Mouse (Mus musculus) urinary bladder, adult 18-20 months (tissue): Measurements from ENCODE around the gene Olfr160.

ENCODE experiments used
- DNase-seq, 2 experiments: peaks; one replicate each; pipeline ENCODE4 v3.0.0; 2022; ENCODE audit warnings: low spot score in 2 of 2, mixed read lengths in 2 of 2

The Olfr160 gene

DNA sequence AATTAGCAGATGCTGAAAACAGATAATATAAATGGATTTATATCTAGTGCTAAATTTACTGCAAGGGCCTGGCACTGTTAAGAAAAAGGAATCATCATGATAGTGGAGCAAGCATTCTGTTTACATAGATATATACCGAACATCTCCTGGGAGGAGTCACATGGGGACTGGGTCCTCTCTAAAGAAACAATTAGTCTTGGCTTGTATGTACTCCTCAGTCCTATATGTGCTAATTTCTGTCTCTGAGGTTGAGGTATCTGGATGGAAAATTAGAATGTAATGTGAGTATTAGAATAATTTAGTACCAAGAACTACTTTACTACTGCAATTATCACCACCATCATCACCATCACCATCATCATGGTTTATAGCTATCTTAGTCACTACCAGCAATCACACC lies at the start of gene Olfr160:
TSS of gene Olfr160 (minus strand) at position 101 of the 400 bp plus-strand sequence.
- no peak for DNase-seq

DNA sequence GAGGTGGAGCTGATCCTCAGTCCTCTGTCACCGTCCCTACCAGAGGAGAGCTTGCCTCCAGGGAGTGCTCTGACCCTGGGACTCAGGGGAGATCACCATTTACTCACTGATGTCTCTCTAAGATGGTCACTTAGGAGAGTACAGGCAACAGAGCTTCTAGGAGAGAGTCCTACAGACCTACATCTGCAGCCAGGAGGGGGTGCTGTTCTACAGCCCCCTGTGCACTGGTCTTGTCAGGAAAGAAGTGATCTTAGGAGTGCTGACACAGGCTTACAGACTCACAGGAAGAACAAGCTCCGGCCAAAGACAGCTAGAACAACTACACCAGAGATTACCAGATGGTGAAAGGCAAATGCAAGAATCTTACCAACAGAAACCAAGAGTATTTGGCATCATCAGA lies 46.5 kb upstream of the Olfr160 start:
- DNase-seq, result no peak

GRCm38 (mm10) chr9:37761728-37762127 lies 45.7 kb upstream of the Olfr160 start:
- DNase-seq, result no peak

DNA sequence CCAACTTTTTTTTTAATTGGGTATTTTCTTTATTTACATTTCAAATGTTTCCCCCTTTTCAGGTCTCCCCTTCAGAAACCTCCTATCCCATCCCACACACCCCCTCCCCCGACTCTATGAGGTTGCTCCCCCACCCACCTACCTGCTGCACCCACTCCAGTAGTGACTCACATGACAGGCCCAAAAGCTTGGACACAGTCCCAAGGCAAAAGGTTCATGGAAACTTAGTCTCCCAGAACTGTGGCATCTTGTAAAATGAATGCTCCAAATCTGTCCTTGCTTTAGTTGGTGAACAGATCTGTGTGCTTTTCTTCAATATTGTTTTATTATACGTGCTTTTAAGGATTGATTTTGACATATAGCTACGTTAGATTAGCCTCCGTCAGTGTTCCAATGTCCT lies 36.0 kb upstream of the Olfr160 start:
- DNase-seq, result no peak

DNA sequence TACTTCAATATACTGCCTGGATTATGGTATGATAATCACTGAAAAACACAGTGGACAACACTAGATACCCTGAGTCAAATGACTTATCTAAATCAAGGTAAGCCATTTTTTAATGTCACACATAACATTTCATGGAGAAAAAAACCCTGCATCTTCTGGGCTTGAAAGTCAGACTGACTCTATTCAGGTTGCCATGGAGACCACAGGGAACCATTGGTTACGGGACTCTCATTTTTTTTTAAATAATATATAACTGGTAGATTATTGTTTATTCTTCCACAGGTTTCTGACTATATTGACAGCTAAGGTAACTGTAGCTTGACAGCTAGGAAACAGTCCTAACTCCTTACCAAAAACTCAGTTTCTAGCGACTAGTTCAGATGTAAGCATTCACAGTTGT lies 35.4 kb upstream of the Olfr160 start:
- no peak for DNase-seq

- DNase-seq, result no peak
These were observed 34.4 kb upstream of the Olfr160 start for GRCm38 (mm10) chr9:37750319-37751075.

DNA sequence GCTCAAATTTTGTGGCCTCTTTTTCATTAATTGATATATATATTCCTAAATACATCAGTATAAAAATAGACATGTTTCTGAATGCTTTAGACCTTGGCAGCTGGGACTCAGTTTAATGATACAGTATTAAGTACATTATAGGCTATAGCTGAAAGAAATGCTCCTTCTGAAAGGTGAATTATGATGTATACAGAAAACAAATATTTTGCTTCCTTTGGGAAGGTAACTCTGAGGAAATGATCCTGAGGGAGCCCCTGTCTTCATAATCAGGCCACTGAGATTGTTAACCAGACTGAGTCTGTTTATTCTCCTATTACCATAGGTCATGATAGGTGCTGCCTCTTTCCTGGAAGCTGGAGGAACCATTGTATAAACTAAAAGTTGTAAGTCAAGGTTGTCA lies 28.8 kb upstream of the Olfr160 start, which contains the start of gene Olfr874:
TSS of gene Olfr874 (plus strand) at position 301 of the 400 bp plus-strand sequence.
- DNase-seq, result no peak

- no peak for DNase-seq
These were observed 18.3 kb upstream of the Olfr160 start for GRCm38 (mm10) chr9:37734310-37734709.

- no peak for DNase-seq
These were observed 25.9 kb downstream of the Olfr160 start for GRCm38 (mm10) chr9:37689970-37690686.

GRCm38 (mm10) chr9:37687941-37688303 lies 28.1 kb downstream of the Olfr160 start:
- DNase-seq, result no peak

DNA sequence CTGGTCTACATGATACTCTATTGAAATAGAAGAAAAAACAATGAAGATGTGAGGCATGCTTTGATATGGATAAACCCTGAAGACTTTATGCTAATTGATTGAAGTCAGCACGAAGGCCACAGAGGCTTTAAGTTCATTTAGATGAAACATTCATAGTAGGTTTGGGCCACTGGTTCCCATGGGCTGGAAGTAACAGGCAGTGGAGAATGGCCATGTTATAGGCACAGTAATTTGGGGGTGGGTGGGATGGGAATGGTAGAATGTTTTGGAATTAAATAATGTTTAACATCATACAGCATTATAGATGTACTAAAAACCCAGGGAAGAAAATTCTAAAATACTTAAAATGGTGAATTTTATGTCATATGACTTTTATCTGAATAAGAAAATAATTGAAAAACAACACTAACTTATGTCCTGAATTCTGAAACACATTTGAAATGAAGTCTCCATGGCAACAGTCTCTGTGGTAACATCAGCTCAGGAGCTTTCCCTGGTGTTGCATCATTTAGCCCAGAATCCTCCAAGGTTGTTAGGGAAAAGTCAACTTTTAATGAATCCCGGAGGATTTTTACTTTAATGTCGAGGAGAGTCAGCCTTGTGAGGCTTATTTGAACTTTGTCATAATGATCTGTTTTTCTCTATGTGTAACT lies 28.6 kb downstream of the Olfr160 start:
- DNase-seq, result no peak

DNA sequence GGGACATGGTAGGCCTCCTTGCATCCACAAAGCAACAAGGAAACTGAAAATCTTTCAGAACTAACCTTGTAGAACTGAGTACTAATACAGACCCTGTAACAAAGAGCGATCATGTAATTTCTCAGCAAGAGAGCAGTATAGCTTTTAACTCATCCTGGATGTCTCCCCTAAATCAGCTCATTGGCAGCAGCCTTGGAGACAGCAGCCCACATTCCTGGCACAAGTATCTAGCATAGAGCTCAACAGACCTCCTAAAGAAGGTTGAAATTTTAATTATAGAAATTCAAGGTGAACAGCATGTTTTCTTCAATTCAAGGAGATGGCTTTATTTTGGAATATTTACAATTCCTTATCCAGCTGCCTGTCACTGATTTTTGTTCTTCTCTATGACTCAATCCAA lies 34.9 kb downstream of the Olfr160 start:
- no peak for DNase-seq

DNA sequence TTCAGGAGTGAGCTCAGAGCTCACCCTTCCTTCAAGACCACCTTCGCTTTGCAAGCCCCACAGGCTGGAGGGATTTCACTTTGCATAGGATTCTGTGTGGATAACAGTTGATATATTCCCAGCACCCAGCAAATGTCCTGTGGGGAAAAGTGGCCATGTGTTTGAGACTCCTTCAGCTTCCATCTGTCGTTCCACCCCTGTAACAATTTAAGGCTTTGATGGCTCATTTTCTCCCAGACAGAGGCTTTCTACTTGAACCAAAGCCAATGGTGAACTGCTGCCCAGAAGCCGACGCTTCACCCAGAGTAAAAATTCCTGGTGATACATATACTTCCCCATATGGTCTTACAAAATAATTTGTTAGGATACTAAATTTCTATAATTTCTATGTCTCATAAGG lies 40.8 kb downstream of the Olfr160 start:
- DNase-seq, result no peak

GRCm38 (mm10) chr9:37670261-37670660 lies 45.8 kb downstream of the Olfr160 start:
- no peak for DNase-seq

DNA sequence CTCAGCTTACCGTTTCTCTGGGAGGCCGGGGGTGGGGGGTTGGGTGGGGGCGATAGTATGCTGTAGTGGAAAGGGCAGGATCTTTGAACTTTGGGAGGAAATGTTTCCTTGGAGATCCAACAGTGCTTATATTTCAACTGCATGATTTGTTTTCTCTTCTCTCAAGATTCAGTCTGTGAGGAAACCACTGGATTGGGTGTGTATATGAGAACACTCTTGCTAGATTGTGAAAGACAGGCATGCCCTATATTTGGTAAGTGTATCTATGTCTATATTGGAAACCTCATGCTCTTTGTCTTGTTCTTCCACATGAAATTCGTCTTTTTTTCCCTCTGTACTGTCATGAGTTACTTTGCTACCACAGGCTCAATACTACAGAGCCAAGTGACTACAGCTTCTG lies 46.4 kb downstream of the Olfr160 start:
- no peak for DNase-seq

DNA sequence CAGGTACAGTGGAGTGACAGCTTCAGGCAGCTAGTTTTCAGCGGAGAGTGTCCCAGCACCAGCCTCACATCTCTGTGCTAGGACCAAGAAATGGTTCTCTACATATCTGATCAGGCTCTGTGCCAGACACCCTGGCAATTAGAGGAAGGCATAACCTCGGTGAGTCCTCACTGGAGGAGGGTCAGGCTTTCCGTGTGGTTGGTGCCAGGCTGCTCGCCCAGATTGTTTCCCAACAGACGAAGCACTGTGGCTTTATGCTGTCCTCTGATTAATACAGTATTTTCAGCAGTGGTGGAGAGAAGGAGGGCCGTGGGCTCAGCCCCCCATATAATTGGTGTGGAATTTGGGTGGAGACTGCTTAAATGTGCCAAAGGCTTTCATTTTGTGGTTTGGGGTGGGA lies 46.9 kb downstream of the Olfr160 start, which contains the start of gene Panx3:
TSS of gene Panx3 (minus strand) at position 121 of the 400 bp plus-strand sequence.
- no peak for DNase-seq

DNA sequence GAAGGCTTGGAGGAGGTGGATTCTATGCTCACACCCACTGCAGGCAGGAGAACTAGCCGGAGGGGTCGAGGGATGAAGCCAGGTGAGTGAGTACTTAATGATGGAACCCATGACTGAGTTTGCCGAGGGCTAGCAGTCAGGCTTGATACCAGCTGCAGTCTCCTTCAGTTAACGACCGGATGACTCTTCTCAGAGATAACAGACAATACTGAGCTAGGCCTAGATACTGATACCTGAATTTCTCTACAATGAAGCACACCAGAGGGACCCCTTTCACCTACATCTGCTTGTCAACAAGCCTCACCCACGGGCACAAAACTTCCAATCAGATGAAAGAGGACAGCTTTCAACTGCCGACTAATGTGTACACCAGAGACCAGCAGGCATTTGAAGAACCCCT lies 50.0 kb downstream of the Olfr160 start:
- no peak for DNase-seq

DNA sequence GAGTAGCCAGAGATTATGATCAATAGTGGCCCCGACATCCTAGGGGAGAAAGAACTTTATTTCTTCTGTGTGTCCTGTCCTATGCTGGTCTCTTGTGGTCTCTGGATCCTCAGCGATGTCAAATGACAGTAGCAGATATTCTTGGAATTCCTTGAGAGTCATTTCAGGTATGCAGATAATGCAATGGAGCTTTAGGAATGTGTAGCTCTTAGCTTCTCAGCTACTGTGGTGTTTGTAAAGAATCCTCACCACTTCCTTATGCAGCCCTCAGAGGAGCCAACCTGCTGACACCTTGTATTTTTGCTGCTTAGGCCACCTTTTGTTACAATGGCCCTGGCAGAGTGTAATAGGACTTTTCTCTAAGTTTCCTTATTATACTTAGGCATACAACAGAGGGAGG lies 51.4 kb downstream of the Olfr160 start:
- DNase-seq, result no peak

DNA sequence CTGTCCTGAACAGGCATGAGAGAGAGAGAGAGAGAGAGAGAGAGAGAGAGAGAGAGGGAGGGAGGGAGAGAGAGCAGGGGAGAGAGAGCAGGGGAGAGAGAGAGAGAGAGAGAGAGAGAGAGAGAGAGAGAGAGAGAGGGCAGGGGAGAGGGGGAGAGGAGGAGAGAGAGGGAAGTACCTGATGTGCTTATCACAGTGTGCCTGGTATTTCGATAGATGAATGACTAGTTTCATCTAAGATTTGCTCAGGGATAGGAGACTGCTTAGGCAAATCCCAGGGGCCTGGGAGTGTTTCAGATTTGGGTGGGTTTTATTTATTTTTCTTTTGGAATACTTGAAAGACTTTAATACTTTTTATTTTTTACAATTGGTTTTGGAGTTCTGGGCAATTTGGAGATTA lies 52.8 kb downstream of the Olfr160 start:
- no peak for DNase-seq

- no peak for DNase-seq
These were observed 56.6 kb downstream of the Olfr160 start for GRCm38 (mm10) chr9:37659413-37659812.
